Comparison of ENCODE assay signal across 8 mouse cellular contexts in the genomic region with DNA sequence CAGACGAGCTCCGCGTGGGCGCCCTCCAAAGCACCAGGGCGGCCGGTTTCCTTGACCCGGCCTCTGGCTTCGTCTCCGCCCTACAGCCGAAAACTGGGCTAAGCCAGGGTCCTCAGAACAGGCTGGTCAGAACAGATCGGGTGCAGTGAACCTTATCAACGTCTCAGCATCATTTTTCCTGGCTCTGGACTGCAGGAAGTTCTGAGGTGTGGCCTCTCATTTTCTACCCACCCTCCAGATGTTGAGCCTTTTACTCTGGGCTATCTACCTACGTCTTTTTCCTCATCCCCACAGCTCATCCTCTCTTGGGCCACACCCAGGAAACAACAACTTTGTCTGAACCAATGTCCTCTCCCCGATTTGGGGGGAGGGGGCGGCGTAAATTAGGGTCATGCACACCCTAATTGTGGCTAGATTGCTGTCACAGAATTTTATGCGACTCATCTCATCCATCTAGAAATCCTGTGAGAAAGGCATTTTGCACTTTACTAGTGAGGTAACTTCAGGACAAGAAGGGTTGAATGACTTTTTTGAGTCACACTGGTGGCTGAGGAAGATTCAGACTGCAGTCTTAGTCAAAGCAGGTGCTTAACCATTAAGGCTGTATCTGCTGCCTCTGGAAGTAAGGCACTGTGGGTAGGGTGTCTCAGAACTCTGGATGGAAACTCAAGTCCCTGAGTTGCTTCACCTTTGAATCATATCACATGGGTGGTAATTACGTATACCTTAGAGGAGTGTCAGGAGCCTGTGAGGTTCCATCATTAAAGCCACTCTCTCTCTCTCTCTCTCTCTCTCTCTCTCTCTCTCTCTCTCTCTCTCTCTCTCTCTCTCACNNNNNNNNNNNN. TPM values are rescaled to one million over a fixed set of nuclear protein-coding genes. Genes with fewer than 3 reads are reported as not detected.
DNase-seq lines count a peak whose midpoint lies in the region; ATAC-seq and TF ChIP-seq lines count a peak whose summit lies in the region.

Gene Faah (minus strand): TSS at position 25 of the 845 bp plus-strand sequence.

- TF ChIP-seq POLR2A in ES-Bruce4 (IDR thresholded peaks at IDR 0.05; ENCODE audit: insufficient read depth, low read length): no peak
- 0 out of 2 replicates have a peak, but pooled peaks have one; percentile 14 for TF ChIP-seq POLR2A in olfactory bulb, adult 2 months (IDR thresholded peaks at IDR 0.05; ENCODE audit: insufficient read depth, low read depth, low read length)

- 11% methylated on average over 18 of the region's 18 CpGs for WGBS in heart, embryonic 15.5 days
- 9% methylated on average over 18 of the region's 18 CpGs for WGBS in forebrain, embryonic 13.5 days
- 6% methylated on average over 18 of the region's 18 CpGs for WGBS in limb, embryonic 10.5 days
- WGBS in olfactory bulb, adult 2 months: 16% methylated on average over 18 of the region's 18 CpGs

- no peaks in the 10 kb centered on the region for H3K36me3 ChIP-seq in heart, embryonic 15.5 days
- no peaks in the 10 kb centered on the region for H3K36me3 ChIP-seq in ES-Bruce4 (ENCODE audit: control insufficient read depth, insufficient read depth, low read length, poor library complexity, severe bottlenecking)
- H3K36me3 ChIP-seq in forebrain, embryonic 13.5 days (ENCODE audit: poor library complexity, severe bottlenecking): no peaks in the 10 kb centered on the region
- no peaks in the 10 kb centered on the region for H3K36me3 ChIP-seq in limb, embryonic 10.5 days

- TF ChIP-seq EP300 in ES-Bruce4 (IDR thresholded peaks at IDR 0.05; ENCODE audit: insufficient read depth, low read depth, low read length): no peak

- H3K27me3 ChIP-seq in heart, embryonic 15.5 days: peaks cover 56% of the 10 kb centered on the region
- H3K27me3 ChIP-seq in ES-Bruce4 (ENCODE audit: control insufficient read depth, insufficient read depth, low read length, poor library complexity, severe bottlenecking): peaks cover 4% of the 10 kb centered on the region; the same call in 1 of the 2 replicates
- peaks cover 77% of the 10 kb centered on the region for H3K27me3 ChIP-seq in forebrain, embryonic 13.5 days
- peaks cover 79% of the 10 kb centered on the region for H3K27me3 ChIP-seq in limb, embryonic 10.5 days (ENCODE audit: low read depth, poor library complexity, severe bottlenecking)

- H3K4me2 ChIP-seq in heart, embryonic 15.5 days: peak within 1 kb of the TSS; percentile 89
- H3K4me2 ChIP-seq in forebrain, embryonic 13.5 days: peak within 1 kb of the TSS; percentile 98

- no peak for ATAC-seq in heart, embryonic 15.5 days (replicated peaks; ENCODE audit: insufficient number of reproducible peaks, insufficient read depth, low FRiP score, low read depth)
- peak; percentile 69 for ATAC-seq in forebrain, embryonic 13.5 days

- no peak within 1 kb of the TSS for H3K27ac ChIP-seq in heart, embryonic 15.5 days
- H3K27ac ChIP-seq in ES-Bruce4 (ENCODE audit: insufficient read depth, low read length): no peak within 1 kb of the TSS
- no peak within 1 kb of the TSS for H3K27ac ChIP-seq in forebrain, embryonic 13.5 days
- H3K27ac ChIP-seq in limb, embryonic 10.5 days: peak within 1 kb of the TSS; percentile 61
- no peak within 1 kb of the TSS for H3K27ac ChIP-seq in olfactory bulb, adult 2 months (ENCODE audit: insufficient read depth, low read depth, low read length)

- no peaks in the 10 kb centered on the region for H3K9me3 ChIP-seq in heart, embryonic 15.5 days (replicated peaks)
- H3K9me3 ChIP-seq in ES-Bruce4 (replicated peaks; ENCODE audit: control insufficient read depth, insufficient read depth, low read length, poor library complexity, severe bottlenecking): no peaks in the 10 kb centered on the region
- no peaks in the 10 kb centered on the region for H3K9me3 ChIP-seq in forebrain, embryonic 13.5 days (replicated peaks)
- H3K9me3 ChIP-seq in limb, embryonic 10.5 days (replicated peaks): no peaks in the 10 kb centered on the region

- DNase-seq in heart, adult 11 months: no peak
- no peak for DNase-seq in limb, embryonic 10.5 days (ENCODE audit: low spot score)
- no peak for DNase-seq in thymus, postnatal 10 days (ENCODE audit: low spot score in 2 of 2)
- DNase-seq in ovary, postnatal 14 days (ENCODE audit: low spot score): no peak

- H3K9ac ChIP-seq in heart, embryonic 15.5 days: peak within 1 kb of the TSS; percentile 48
- H3K9ac ChIP-seq in ES-Bruce4 (ENCODE audit: low read depth, poor library complexity, severe bottlenecking): peak within 1 kb of the TSS; percentile 65
- peak within 1 kb of the TSS; percentile 80 for H3K9ac ChIP-seq in forebrain, embryonic 13.5 days

- TF ChIP-seq CTCF in ES-Bruce4 (IDR thresholded peaks at IDR 0.05; ENCODE audit: low read depth, low read length): no peak
- no peak for TF ChIP-seq CTCF in olfactory bulb, adult 2 months (IDR thresholded peaks at IDR 0.05; ENCODE audit: insufficient read depth, low read depth, low read length)

- H3K4me1 ChIP-seq in heart, embryonic 15.5 days (replicated peaks): peaks cover 13% of the 10 kb centered on the region
- no peaks in the 10 kb centered on the region for H3K4me1 ChIP-seq in ES-Bruce4 (ENCODE audit: control insufficient read depth, insufficient read depth, low read length)
- peaks cover 15% of the 10 kb centered on the region for H3K4me1 ChIP-seq in forebrain, embryonic 13.5 days
- H3K4me1 ChIP-seq in limb, embryonic 10.5 days: peaks cover 16% of the 10 kb centered on the region
- peaks cover 16% of the 10 kb centered on the region for H3K4me1 ChIP-seq in olfactory bulb, adult 2 months (ENCODE audit: control insufficient read depth, insufficient read depth, low read length)

- peak within 1 kb of the TSS; percentile 63 for H3K4me3 ChIP-seq in heart, embryonic 15.5 days
- H3K4me3 ChIP-seq in ES-Bruce4 (ENCODE audit: low read depth, low read length): peak within 1 kb of the TSS; percentile 73
- H3K4me3 ChIP-seq in forebrain, embryonic 13.5 days: peak within 1 kb of the TSS; percentile 71
- H3K4me3 ChIP-seq in limb, embryonic 10.5 days: peak within 1 kb of the TSS; percentile 71
- peak within 1 kb of the TSS; percentile 86 for H3K4me3 ChIP-seq in olfactory bulb, adult 2 months (ENCODE audit: insufficient read depth, low read depth, low read length)

RNA-seq across cellular contexts. Expression of gene Faah, which starts in this region (rescaled TPM):
- 1.1 and 2.1 TPM in 2 replicates for polyA plus RNA-seq in heart, embryonic 15.5 days (2015; fragmentation: Nextera tagmentation; extraction: Ambion mirVana)
- polyA plus RNA-seq in ES-Bruce4 (2011; ENCODE audit: insufficient read depth, insufficient read length, low read depth, missing spikeins): 1.9 and 2.7 TPM in 2 replicates
- 4.7 and 5.5 TPM in 2 replicates for polyA plus RNA-seq in forebrain, embryonic 13.5 days (2015; fragmentation: Nextera tagmentation; extraction: Ambion mirVana)
- 0.49 and 0.58 TPM in 2 replicates for polyA plus RNA-seq in limb, embryonic 10.5 days (2016; fragmentation: Nextera tagmentation; extraction: Ambion mirVana)
- not detected in 2 replicates for polyA plus RNA-seq in olfactory bulb, adult 2 months (2012; ENCODE audit: insufficient read depth, insufficient read length, low replicate concordance, missing spikeins)
